Mouse (Mus musculus): ENCODE results near the gene Amz2. TPM values are rescaled to one million over a fixed set of nuclear protein-coding genes. Genes with fewer than 3 reads are reported as not detected.

The Amz2 gene
- polyA plus RNA-seq, 1 experiment = 47.2 TPM

- 80% methylated on average over 7 of the region's 7 CpGs for whole genome bisulfite sequencing
- Histone ChIP-seq H3K27ac (ENCODE audit: insufficient read depth, low read depth, low read length) (no peak overlapping the region), H3K27me3 (replicated peaks; ENCODE audit: control insufficient read depth, insufficient read depth, low read length) (no peaks in the 10 kb centered on the region), H3K36me3 (ENCODE audit: control insufficient read depth, insufficient read depth, low read length) (no peaks in the 10 kb centered on the region; the same call in 1 of the 2 replicates), H3K4me1 (ENCODE audit: control insufficient read depth, insufficient read depth, low read length) (peaks cover 16% of the 10 kb centered on the region), H3K4me3 (ENCODE audit: insufficient read depth, low read depth, low read length) (no peak overlapping the region)
- DNase-seq = no peak
- no peak for TF ChIP-seq POLR2A (IDR thresholded peaks at IDR 0.05; ENCODE audit: low read depth, low read length)
- no peak for TF ChIP-seq CTCF (conservative IDR thresholded peaks at IDR 0.05; ENCODE audit: insufficient read depth, insufficient read length, low read depth, low read length)
Observed at GRCm38 (mm10) chr11:109391200-109391599, 34.5 kb upstream of the Amz2 start.

- Histone ChIP-seq H3K36me3 (ENCODE audit: control insufficient read depth, insufficient read depth, low read length) (no peaks in the 10 kb centered on the region; the same call in 1 of the 2 replicates), H3K4me3 (ENCODE audit: insufficient read depth, low read depth, low read length) (no peak overlapping the region), H3K4me1 (ENCODE audit: control insufficient read depth, insufficient read depth, low read length) (peaks cover 14% of the 10 kb centered on the region; the same call in 1 of the 2 replicates), H3K27me3 (replicated peaks; ENCODE audit: control insufficient read depth, insufficient read depth, low read length) (no peaks in the 10 kb centered on the region), H3K27ac (ENCODE audit: insufficient read depth, low read depth, low read length) (no peak overlapping the region)
- TF ChIP-seq POLR2A (IDR thresholded peaks at IDR 0.05; ENCODE audit: low read depth, low read length) (no peak), CTCF (conservative IDR thresholded peaks at IDR 0.05; ENCODE audit: insufficient read depth, insufficient read length, low read depth, low read length) (no peak)
- 48% methylated on average over 7 of the region's 7 CpGs for WGBS
- peak; percentile 52 for DNase-seq
Observed at GRCm38 (mm10) chr11:109391760-109392159, 34.0 kb upstream of the Amz2 start.

GRCm38 (mm10) chr11:109392601-109393000 lies 33.1 kb upstream of the Amz2 start:
- TF ChIP-seq POLR2A (IDR thresholded peaks at IDR 0.05; ENCODE audit: low read depth, low read length) (no peak), CTCF (conservative IDR thresholded peaks at IDR 0.05; ENCODE audit: insufficient read depth, insufficient read length, low read depth, low read length) (no peak)
- Histone ChIP-seq H3K4me3 (ENCODE audit: insufficient read depth, low read depth, low read length) (no peak overlapping the region), H3K4me1 (ENCODE audit: control insufficient read depth, insufficient read depth, low read length) (peaks cover 14% of the 10 kb centered on the region; the same call in 1 of the 2 replicates), H3K36me3 (ENCODE audit: control insufficient read depth, insufficient read depth, low read length) (no peaks in the 10 kb centered on the region; the same call in 1 of the 2 replicates), H3K27ac (ENCODE audit: insufficient read depth, low read depth, low read length) (no peak overlapping the region), H3K27me3 (replicated peaks; ENCODE audit: control insufficient read depth, insufficient read depth, low read length) (no peaks in the 10 kb centered on the region)
- WGBS = 82% methylated on average over 9 of the region's 9 CpGs
- DNase-seq = no peak

- peak overlapping the region; percentile 60 for H3K27ac ChIP-seq (ENCODE audit: insufficient read depth, low read depth, low read length)
Observed at GRCm38 (mm10) chr11:109394758-109395157, 31.0 kb upstream of the Amz2 start.

GRCm38 (mm10) chr11:109395291-109395690 lies 30.5 kb upstream of the Amz2 start:
- no peaks in the 10 kb centered on the region; the same call in 1 of the 2 replicates for H3K36me3 ChIP-seq (ENCODE audit: control insufficient read depth, insufficient read depth, low read length)
- H3K4me1 ChIP-seq (ENCODE audit: control insufficient read depth, insufficient read depth, low read length) = peaks cover 14% of the 10 kb centered on the region; the same call in 1 of the 2 replicates
- WGBS = 62% methylated on average over 9 of the region's 9 CpGs
- H3K27me3 ChIP-seq (replicated peaks; ENCODE audit: control insufficient read depth, insufficient read depth, low read length) = no peaks in the 10 kb centered on the region
- DNase-seq = peak; percentile 73
- peak overlapping the region; percentile 60; the same call in 1 of the 2 replicates for H3K27ac ChIP-seq (ENCODE audit: insufficient read depth, low read depth, low read length)
- H3K4me3 ChIP-seq (ENCODE audit: insufficient read depth, low read depth, low read length) = no peak overlapping the region
- TF ChIP-seq CTCF (conservative IDR thresholded peaks at IDR 0.05; ENCODE audit: insufficient read depth, insufficient read length, low read depth, low read length) (no peak), POLR2A (IDR thresholded peaks at IDR 0.05; ENCODE audit: low read depth, low read length) (no peak)

More at GRCm38 (mm10) chr11:109394758-109395157, 31.0 kb upstream of the Amz2 start:
- WGBS = 41% methylated on average over 9 of the region's 9 CpGs
- H3K4me3 ChIP-seq (ENCODE audit: insufficient read depth, low read depth, low read length) = no peak overlapping the region
- no peaks in the 10 kb centered on the region; the same call in 1 of the 2 replicates for H3K36me3 ChIP-seq (ENCODE audit: control insufficient read depth, insufficient read depth, low read length)
- TF ChIP-seq CTCF (conservative IDR thresholded peaks at IDR 0.05; ENCODE audit: insufficient read depth, insufficient read length, low read depth, low read length) (no peak), POLR2A (IDR thresholded peaks at IDR 0.05; ENCODE audit: low read depth, low read length) (no peak)
- peak; percentile 77 for DNase-seq
- no peaks in the 10 kb centered on the region for H3K27me3 ChIP-seq (replicated peaks; ENCODE audit: control insufficient read depth, insufficient read depth, low read length)
- H3K4me1 ChIP-seq (ENCODE audit: control insufficient read depth, insufficient read depth, low read length) = peaks cover 14% of the 10 kb centered on the region; the same call in 1 of the 2 replicates

GRCm38 (mm10) chr11:109406431-109406830 lies 19.3 kb upstream of the Amz2 start:
- no peaks in the 10 kb centered on the region for H3K36me3 ChIP-seq (ENCODE audit: control insufficient read depth, insufficient read depth, low read length)
- H3K4me1 ChIP-seq (ENCODE audit: control insufficient read depth, insufficient read depth, low read length) = no peaks in the 10 kb centered on the region
- DNase-seq = no peak
- no peaks in the 10 kb centered on the region for H3K27me3 ChIP-seq (replicated peaks; ENCODE audit: control insufficient read depth, insufficient read depth, low read length)
- TF ChIP-seq CTCF (conservative IDR thresholded peaks at IDR 0.05; ENCODE audit: insufficient read depth, insufficient read length, low read depth, low read length) (no peak), POLR2A (IDR thresholded peaks at IDR 0.05; ENCODE audit: low read depth, low read length) (no peak)
- 91% methylated on average over 5 of the region's 5 CpGs for WGBS
- no peak overlapping the region for H3K4me3 ChIP-seq (ENCODE audit: insufficient read depth, low read depth, low read length)
- H3K27ac ChIP-seq (ENCODE audit: insufficient read depth, low read depth, low read length) = no peak overlapping the region

- Histone ChIP-seq H3K4me3 (ENCODE audit: insufficient read depth, low read depth, low read length) (no peak overlapping the region), H3K27ac (ENCODE audit: insufficient read depth, low read depth, low read length) (no peak overlapping the region), H3K4me1 (ENCODE audit: control insufficient read depth, insufficient read depth, low read length) (no peaks in the 10 kb centered on the region), H3K27me3 (replicated peaks; ENCODE audit: control insufficient read depth, insufficient read depth, low read length) (no peaks in the 10 kb centered on the region), H3K36me3 (ENCODE audit: control insufficient read depth, insufficient read depth, low read length) (no peaks in the 10 kb centered on the region)
- 81% methylated on average over 15 of the region's 15 CpGs for WGBS
- DNase-seq = no peak
- TF ChIP-seq POLR2A (IDR thresholded peaks at IDR 0.05; ENCODE audit: low read depth, low read length) (no peak), CTCF (conservative IDR thresholded peaks at IDR 0.05; ENCODE audit: insufficient read depth, insufficient read length, low read depth, low read length) (no peak)
Observed at GRCm38 (mm10) chr11:109410197-109410980, 15.4 kb upstream of the Amz2 start.

All from kidney, adult 2 months (tissue).